Mouse (Mus musculus) MEL-GATA-1-ER (cell line): ENCODE results near the gene Spata31d1d.

Source experiments
- DNase-seq: peaks from one replicate; pipeline ENCODE4 v3.0.0-alpha.2; 2012; ENCODE audit warnings: low read depth; ENCODE audit errors: extremely low read depth

Gene Spata31d1d

GRCm38 (mm10) chr13:59679908-59680307 lies 51.6 kb downstream of the Spata31d1d start:
- no peak for DNase-seq

GRCm38 (mm10) chr13:59679306-59679705 lies 52.2 kb downstream of the Spata31d1d start:
- DNase-seq, result no peak

- DNase-seq, result peak; percentile 72
These were observed 55.0 kb downstream of the Spata31d1d start for GRCm38 (mm10) chr13:59676316-59677229.
